Mouse (Mus musculus) cerebellum, adult 2 months (tissue): Measurements from ENCODE around the gene Bag2. TPM values are rescaled to one million over a fixed set of nuclear protein-coding genes. Genes with fewer than 3 reads are reported as not detected.

Experiments
- DNase-seq, 2 experiments: peaks; one replicate each; pipeline ENCODE4 v3.0.0; 2021
- H3K27ac ChIP-seq: fragments of 200-500 bp; 2 replicates; pipeline ENCODE4 v1.5.1; 2012; ENCODE audit warnings: low read length, control low read depth, inconsistent platforms; ENCODE audit not compliant: insufficient read depth
- H3K27me3 ChIP-seq: fragments of 200-500 bp; 2 replicates; pipeline ENCODE4 v1.6.1; 2012; ENCODE audit warnings: inconsistent platforms, mild to moderate bottlenecking, low read length, moderate library complexity; ENCODE audit not compliant: control insufficient read depth, insufficient read depth
- H3K4me1 ChIP-seq: fragments of 200-500 bp; 2 replicates; pipeline ENCODE4 v1.6.1; 2011; ENCODE audit warnings: low read length; ENCODE audit not compliant: control insufficient read depth, insufficient read depth
- H3K4me3 ChIP-seq: fragments of 200-500 bp; replicated peaks from 2 replicates; pipeline ENCODE3; 2011; ENCODE audit warnings: mild to moderate bottlenecking, low read depth, low read length, control low read depth; ENCODE audit not compliant: insufficient read depth
- CTCF ChIP-seq: fragments of 200-500 bp; IDR thresholded peaks from 2 replicates; pipeline ENCODE4 v1.5.1; 2011; ENCODE audit warnings: low read depth, mild to moderate bottlenecking, control low read depth, low read length, moderate library complexity, borderline replicate concordance; ENCODE audit not compliant: insufficient read depth
- POLR2A ChIP-seq: fragments of 200-500 bp; IDR thresholded peaks from 2 replicates; pipeline ENCODE4 v1.6.1; 2011; ENCODE audit warnings: low read length, control low read depth, borderline replicate concordance; ENCODE audit not compliant: insufficient read depth
- WGBS: fragments of 180-500 bp; shearing (Covaris S2); methylation state at CpG from one replicate; pipeline ENCODE4 v1.1.7; 2018; 5-methylcytosine and 5-hydroxymethylcytosine counted together
- polyA plus RNA-seq: library from polyadenylated mRNA; depleted of rRNA; stranded (reverse); fragments of >200 nt; gene quantifications from 2 replicates; pipeline ENCODE4 v1.2.3, GENCODE M21; 2012; rRNA removed

The Bag2 gene
- polyA plus RNA-seq: 18.6 and 18.7 TPM in 2 replicates

DNA sequence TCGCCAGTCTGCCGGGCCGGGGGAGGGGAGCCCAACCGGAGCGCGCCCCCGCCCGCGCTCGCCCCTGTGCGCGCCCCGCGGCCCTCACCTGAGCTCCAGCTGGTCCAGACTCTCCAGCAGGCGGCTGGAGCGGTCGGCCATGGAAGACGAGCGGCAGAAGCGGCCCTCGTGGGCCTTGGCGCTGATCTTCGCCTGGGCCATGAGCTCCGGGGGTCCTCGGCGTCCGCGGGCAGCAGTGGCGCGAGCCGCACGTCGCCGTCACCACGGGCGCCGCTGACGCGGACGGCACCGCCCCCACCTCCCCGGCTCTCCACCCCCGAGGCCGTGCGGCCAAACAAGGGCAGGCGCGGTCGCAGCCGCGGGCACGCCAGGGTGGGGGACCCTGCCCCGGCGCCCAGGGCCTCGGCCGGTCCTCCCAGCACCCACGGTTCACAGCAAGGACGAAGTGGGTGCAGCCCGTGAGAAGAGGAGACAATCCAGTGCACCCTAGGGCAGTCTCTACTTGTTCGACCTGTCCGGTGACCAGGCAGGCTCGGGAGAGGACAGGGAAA lies at the start of gene Bag2:
Bag2 (minus strand) TSS at position 305 of the 551 bp plus-strand sequence.
- H3K4me1 ChIP-seq: no peaks in the 10 kb centered on the region; the same call in 1 of the 2 replicates
- no peaks in the 10 kb centered on the region for H3K27me3 ChIP-seq
- H3K4me3 ChIP-seq: peak within 1 kb of the TSS; percentile 57
- TF ChIP-seq POLR2A (peak; percentile 46; the same call in 1 of the 2 replicates), CTCF (no peak)
- peak; percentile 75 to 80 for DNase-seq
- peak within 1 kb of the TSS; percentile 41; the same call in 1 of the 2 replicates for H3K27ac ChIP-seq
- WGBS: under 1% methylated on average over 59 of the region's 61 CpGs

DNA sequence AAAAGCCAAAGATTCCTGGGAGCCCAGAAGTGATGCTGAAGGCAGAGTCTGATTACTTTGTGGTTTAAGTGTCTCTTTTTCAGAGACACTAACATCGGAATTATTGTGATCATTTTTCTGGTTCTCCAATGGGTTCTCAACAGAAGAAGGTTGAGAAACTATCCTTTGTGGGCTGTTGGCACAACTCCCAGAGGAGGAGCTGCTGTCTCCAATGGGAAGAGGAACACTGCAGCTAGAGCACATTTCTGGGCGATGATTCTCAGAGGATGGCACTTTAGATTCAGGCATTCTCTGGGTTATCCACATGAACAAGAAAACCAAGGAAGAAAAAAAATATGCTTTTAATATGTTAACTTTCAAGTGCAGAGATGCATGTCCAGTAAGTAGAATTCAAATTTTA lies 45.7 kb upstream of the Bag2 start:
- 66% methylated on average over 2 of the region's 2 CpGs for WGBS
- no peak for TF ChIP-seq POLR2A
- TF ChIP-seq CTCF: no peak
- Histone ChIP-seq H3K4me3 (no peak overlapping the region), H3K27me3 (no peaks in the 10 kb centered on the region), H3K4me1 (no peaks in the 10 kb centered on the region), H3K27ac (no peak overlapping the region)
- DNase-seq: peak in 1 of 2 experiments; percentile 19

DNA sequence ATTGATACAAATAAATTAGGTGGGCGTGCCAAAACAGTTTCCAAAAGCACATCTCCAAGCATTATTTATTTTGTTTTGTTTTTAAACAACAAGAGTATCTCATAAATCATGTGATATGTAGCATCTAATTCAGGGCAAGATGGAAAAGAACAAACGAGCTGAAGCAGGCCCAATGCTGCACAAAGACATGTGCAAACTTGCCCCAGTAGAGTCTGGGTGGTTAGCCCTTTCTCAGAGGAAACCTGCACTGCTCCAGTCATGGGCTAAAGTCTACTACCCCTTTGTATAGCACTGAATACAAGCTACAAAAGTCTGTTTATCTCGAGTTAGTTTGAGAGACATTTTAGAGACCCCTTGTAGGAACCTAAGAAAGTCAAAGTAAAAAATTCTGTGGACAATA lies 42.0 kb upstream of the Bag2 start:
- no peaks in the 10 kb centered on the region for H3K4me1 ChIP-seq
- H3K27ac ChIP-seq: no peak overlapping the region
- TF ChIP-seq POLR2A: no peak
- DNase-seq: no peak
- 84% methylated on average over 3 of the region's 3 CpGs for WGBS
- H3K4me3 ChIP-seq: no peak overlapping the region
- no peaks in the 10 kb centered on the region for H3K27me3 ChIP-seq

DNA sequence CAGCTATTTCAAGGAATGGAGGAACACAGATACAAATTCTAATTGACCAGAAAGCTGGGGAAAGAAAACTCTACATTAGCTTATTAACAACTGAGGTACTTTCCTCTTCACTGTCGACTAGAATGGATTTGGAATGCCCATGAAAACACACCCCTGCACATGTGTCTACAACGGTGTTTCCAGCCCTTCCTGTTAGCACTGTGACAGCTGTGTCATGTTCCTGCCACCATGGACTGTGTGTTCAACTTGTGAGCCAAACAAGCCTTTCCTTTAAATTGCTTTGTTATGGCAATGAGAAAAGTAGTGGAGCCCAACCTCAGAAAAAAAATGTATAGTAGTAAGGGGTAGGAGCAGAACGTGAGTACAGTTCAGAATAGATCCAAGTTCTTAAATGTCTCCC lies 30.9 kb upstream of the Bag2 start:
- H3K27ac ChIP-seq: no peak overlapping the region
- no peaks in the 10 kb centered on the region for H3K27me3 ChIP-seq
- H3K4me3 ChIP-seq: no peak overlapping the region
- peaks cover 2% of the 10 kb centered on the region; the same call in 1 of the 2 replicates for H3K4me1 ChIP-seq
- no peak for TF ChIP-seq CTCF
- no peak for TF ChIP-seq POLR2A
- DNase-seq: no peak
- 32% methylated on average over 3 of the region's 3 CpGs for WGBS

DNA sequence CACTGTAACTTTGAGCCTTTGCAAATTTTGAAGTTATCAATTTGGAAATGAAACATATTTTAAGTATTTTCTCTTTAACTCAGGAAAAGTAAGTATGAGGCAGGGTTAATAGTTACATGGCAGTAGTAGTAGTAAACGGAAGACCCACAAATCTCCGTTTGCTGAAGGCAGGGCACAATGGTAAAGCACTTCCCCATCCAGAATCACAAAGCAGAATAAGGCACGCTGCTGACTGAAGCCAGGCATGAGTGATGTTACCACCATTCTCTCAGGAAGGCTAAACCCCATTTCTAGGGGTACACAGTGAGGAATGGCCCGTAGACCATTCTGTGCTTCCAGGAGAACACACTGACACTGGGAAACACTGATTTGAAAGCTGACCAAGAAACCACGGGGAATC lies 30.5 kb upstream of the Bag2 start:
- TF ChIP-seq POLR2A (no peak), CTCF (no peak)
- Histone ChIP-seq H3K27me3 (no peaks in the 10 kb centered on the region), H3K27ac (no peak overlapping the region), H3K4me3 (no peak overlapping the region), H3K4me1 (peaks cover 2% of the 10 kb centered on the region; the same call in 1 of the 2 replicates)
- WGBS: 62% methylated on average over 5 of the region's 5 CpGs
- DNase-seq: no peak

DNA sequence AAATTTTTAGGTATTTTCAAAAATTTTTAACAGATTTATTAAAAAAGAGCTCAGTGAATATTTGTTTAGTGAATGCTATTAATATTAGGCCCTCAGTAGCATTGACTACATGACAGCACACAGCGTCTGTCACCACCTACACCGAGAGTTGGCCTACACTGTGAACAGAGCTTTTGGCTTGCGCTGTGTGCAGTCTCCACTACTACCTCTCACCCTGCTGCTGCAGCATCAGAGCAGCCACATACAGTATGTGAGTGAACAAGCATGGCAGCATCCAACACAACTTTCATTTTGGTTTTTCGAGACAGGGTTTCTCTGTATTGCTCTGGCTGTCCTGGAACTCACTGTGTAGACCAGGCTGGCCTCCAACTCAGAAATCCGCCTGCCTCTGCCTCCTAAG lies 27.0 kb upstream of the Bag2 start:
- Histone ChIP-seq H3K27ac (no peak overlapping the region), H3K4me3 (no peak overlapping the region), H3K4me1 (peaks cover 2% of the 10 kb centered on the region; the same call in 1 of the 2 replicates), H3K27me3 (no peaks in the 10 kb centered on the region)
- WGBS: 93% methylated on average over 5 of the region's 5 CpGs
- TF ChIP-seq POLR2A (no peak), CTCF (no peak)
- no peak for DNase-seq

DNA sequence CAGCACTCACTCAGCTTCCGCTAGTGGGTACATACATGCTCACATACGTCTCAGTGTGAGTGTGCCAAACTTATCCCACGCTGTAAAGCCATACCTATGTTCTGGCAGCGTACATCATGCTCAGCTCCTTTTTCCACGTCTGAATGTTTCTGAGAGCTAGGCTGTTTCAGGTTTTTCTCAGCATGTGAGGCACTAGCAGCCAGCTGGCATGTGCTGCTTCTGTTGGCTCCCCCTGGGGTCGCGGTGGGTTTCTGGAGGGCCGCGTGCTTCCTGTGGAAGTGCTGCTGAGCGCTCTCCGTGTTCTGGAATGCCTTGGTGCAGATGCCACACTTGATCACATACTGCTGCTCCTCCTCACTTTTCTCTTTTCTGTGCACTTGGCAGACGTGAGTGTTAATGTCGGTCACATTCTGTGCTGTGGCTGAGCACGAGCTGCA lies 18.6 kb upstream of the Bag2 start:
- no peak overlapping the region for H3K4me3 ChIP-seq
- WGBS: 7% methylated on average over 14 of the region's 14 CpGs
- peak; percentile 36 to 38 for DNase-seq
- H3K27me3 ChIP-seq: no peaks in the 10 kb centered on the region
- TF ChIP-seq POLR2A (no peak), CTCF (no peak)
- H3K27ac ChIP-seq: no peak overlapping the region
- peaks cover 7% of the 10 kb centered on the region for H3K4me1 ChIP-seq

DNA sequence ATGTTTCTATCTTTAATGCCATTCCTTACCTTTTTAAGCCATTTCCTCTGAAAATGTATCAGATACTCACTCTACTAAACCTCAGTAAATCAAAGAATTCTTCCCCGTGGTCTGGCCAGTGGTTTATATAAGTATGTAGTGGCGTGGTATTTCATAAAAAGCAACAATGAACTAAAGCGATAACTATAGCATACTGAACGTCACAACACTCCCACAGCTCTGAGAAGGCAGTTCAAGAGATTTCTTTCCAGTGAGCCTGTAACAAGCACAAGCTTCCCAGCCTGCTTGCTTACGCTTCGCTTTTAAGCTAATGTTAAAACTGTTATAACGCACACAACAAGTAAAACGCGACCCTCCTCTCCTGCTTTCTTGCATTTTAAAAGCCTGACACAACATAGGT lies 14.5 kb upstream of the Bag2 start:
- TF ChIP-seq POLR2A (no peak), CTCF (no peak)
- Histone ChIP-seq H3K4me3 (no peak overlapping the region), H3K4me1 (peaks cover 7% of the 10 kb centered on the region), H3K27ac (no peak overlapping the region), H3K27me3 (no peaks in the 10 kb centered on the region)
- WGBS: 96% methylated on average over 9 of the region's 9 CpGs
- DNase-seq: no peak
